Mouse (Mus musculus) embryonic facial prominence, embryonic 14.5 days (tissue): ENCODE measurements around the gene Tbc1d4. TPM values are rescaled to one million over a fixed set of nuclear protein-coding genes. Genes with fewer than 3 reads are reported as not detected.

ENCODE experiments used
- ATAC-seq: fragments of 200-750 bp; cut with Nextera tagmentation; 2 replicates; pipeline ENCODE4 v1.8.0; 2017; ENCODE audit warnings: low read depth, moderate number of reproducible peaks, moderate TSS enrichment
- DNase-seq: peaks from one replicate; pipeline ENCODE4 v3.0.0-alpha.2; 2015; ENCODE audit warnings: low spot score
- H3K27ac ChIP-seq: fragments of 300-500 bp; sonication (generic); replicated peaks from 2 replicates; pipeline ENCODE4 v1.5.1; 2014; ENCODE audit warnings: low read depth, mild to moderate bottlenecking, low read length, moderate library complexity
- H3K27me3 ChIP-seq: fragments of 300-500 bp; sonication (generic); replicated peaks from 2 replicates; pipeline ENCODE4 v1.6.1; 2014; ENCODE audit warnings: low read length; ENCODE audit not compliant: control insufficient read depth, insufficient read depth
- H3K36me3 ChIP-seq: fragments of 300-500 bp; sonication (generic); 2 replicates; pipeline ENCODE4 v1.6.1; 2014; ENCODE audit warnings: low read length, mixed read lengths; ENCODE audit not compliant: control insufficient read depth, insufficient read depth
- H3K4me1 ChIP-seq: fragments of 300-500 bp; sonication (generic); 2 replicates; pipeline ENCODE4 v1.6.1; 2014; ENCODE audit warnings: antibody characterized with exemption, low read length; ENCODE audit not compliant: control insufficient read depth, insufficient read depth
- H3K4me2 ChIP-seq: fragments of 300-500 bp; sonication (generic); 2 replicates; pipeline ENCODE4 v1.6.1; 2014; ENCODE audit warnings: low read depth, mild to moderate bottlenecking, low read length, moderate library complexity, mixed read lengths
- H3K4me3 ChIP-seq: fragments of 300-500 bp; sonication (generic); 2 replicates; pipeline ENCODE4 v1.5.1; 2014; ENCODE audit warnings: low read depth, mild to moderate bottlenecking, low read length
- H3K9ac ChIP-seq: fragments of 300-500 bp; sonication (generic); 2 replicates; pipeline ENCODE4 v1.6.1; 2014; ENCODE audit warnings: low read depth, mild to moderate bottlenecking, low read length, moderate library complexity, mixed read lengths
- H3K9me3 ChIP-seq: fragments of 300-500 bp; sonication (generic); 2 replicates; pipeline ENCODE4 v1.6.1; 2016; ENCODE audit warnings: low read length; ENCODE audit not compliant: control insufficient read depth
- WGBS: fragments of 180-500 bp; shearing (Covaris S2); extraction: QIAGEN DNeasy Blood & Tissue Kit; methylation state at CpG from one replicate; pipeline ENCODE4 v1.1.7; 2014; 5-methylcytosine and 5-hydroxymethylcytosine counted together
- polyA plus RNA-seq: library from polyadenylated mRNA; unstranded; fragments of >200 nt; fragmentation: Nextera tagmentation; extraction: Ambion mirVana; gene quantifications from 2 replicates; pipeline ENCODE4 v1.2.1, GENCODE M21; 2014

The Tbc1d4 gene
- polyA plus RNA-seq, 1 experiment from 2014 or later, result 17.3 TPM

DNA sequence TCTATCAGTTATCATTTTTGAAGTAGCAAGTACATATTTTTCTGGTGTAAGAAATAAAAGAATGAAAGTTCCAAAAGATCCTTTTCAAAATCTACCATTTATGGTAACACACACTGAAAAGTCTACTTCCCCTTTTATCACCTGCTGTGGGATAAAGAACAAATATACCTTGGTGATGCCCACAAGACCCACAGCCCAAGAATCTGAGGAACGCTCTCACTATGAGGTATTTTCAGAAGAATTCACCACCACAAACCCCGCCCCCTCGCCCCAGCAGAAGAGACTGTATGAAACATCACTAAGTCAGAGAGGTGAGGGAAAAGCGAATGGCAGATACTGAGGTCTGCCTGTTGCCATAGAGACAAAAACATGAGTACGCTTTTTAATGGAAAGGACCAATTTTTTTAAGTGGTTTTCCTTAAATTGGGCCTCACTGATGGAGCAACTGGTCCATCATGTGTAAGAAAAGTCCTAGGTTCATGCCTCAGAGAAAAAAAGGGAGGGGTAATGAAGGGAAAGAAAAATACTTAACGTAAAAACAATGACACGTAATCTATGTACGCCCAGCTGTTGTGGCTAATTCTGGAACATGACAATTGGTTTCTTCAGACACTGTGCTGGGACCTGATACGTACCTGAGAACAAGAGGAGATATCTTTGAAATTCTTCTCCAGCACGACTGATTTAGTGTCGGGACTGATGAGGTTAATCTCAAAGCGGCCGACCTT, 104.4 kb downstream of the Tbc1d4 start:
- Histone ChIP-seq H3K4me3 (no peak overlapping the region), H3K4me1 (0 out of 2 replicates have a peak, but pooled peaks cover 6% of the 10 kb centered on the region), H3K27ac (no peak overlapping the region), H3K27me3 (no peaks in the 10 kb centered on the region), H3K9ac (no peak overlapping the region), H3K4me2 (no peak overlapping the region), H3K9me3 (no peaks in the 10 kb centered on the region), H3K36me3 (no peaks in the 10 kb centered on the region)
- WGBS, result 87% methylated on average over 13 of the region's 13 CpGs
- no peak for DNase-seq
- no peak for ATAC-seq

DNA sequence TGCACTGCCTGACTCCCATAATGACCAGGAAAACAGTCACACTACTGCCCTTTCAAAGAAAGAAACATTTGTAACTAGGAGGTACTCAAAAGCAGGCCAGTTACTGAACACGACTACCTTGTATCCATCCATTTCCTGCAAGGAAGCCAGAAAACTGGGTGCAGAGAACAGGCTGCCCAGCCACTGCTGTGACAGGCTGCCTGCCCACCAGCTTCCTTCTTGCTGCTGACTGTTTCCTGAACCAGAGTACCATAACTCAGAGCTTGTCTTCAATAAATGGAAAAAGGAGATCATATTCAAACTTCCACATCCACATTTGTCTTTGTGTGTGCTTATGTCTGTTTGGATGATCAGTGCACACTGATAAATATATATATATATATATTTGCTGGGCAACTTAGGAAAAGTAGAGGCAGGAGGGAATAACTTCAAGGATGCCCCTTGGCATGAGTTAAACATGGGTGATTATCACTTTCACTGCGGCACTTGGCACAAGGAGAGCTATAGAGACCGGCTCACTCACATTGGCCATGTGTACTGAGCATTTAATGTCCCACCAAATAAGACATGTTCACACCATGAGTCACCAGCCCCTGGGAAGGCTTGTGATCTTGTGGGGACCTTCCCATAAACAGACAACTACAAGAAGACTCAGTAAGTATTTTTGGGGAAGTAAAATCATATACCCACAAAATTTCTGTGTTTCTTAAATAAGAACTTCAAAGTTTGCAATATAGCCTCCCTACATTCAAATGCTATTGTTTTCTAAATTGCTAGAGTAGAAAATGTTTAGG, 105.6 kb downstream of the Tbc1d4 start:
- no peak overlapping the region for H3K4me2 ChIP-seq
- no peak overlapping the region for H3K9ac ChIP-seq
- H3K9me3 ChIP-seq, result no peaks in the 10 kb centered on the region
- H3K36me3 ChIP-seq, result no peaks in the 10 kb centered on the region
- H3K4me1 ChIP-seq, result 0 out of 2 replicates have a peak, but pooled peaks cover 4% of the 10 kb centered on the region
- no peak overlapping the region for H3K4me3 ChIP-seq
- H3K27me3 ChIP-seq, result no peaks in the 10 kb centered on the region
- H3K27ac ChIP-seq, result no peak overlapping the region
- DNase-seq, result no peak
- 81% methylated on average over 3 of the region's 3 CpGs for WGBS
- ATAC-seq, result no peak

DNA sequence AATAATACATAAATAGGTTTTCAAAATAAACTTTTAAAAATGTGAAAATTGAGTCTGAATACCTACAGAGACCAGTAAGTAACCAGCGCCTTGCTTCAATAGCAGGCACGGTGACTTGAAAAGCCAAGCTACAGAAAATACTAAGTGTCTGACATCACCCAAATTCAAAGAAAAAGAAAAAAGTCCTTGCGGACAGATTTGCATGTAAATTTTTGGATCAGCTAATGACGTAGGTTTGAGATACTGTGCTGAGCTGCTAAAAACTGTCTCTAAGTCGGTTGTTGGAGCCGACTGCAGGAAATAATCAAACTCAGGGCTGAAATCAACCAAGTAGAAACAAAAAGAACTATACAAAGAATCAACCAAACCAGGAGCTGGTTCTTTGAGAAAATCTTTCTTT, 107.1 kb downstream of the Tbc1d4 start:
- Histone ChIP-seq H3K9me3 (no peaks in the 10 kb centered on the region), H3K36me3 (no peaks in the 10 kb centered on the region), H3K27me3 (no peaks in the 10 kb centered on the region), H3K4me1 (no peaks in the 10 kb centered on the region), H3K4me2 (no peak overlapping the region), H3K4me3 (no peak overlapping the region), H3K9ac (no peak overlapping the region), H3K27ac (no peak overlapping the region)
- WGBS, result 86% methylated on average over 6 of the region's 6 CpGs
- DNase-seq (no peak), ATAC-seq (no peak)

DNA sequence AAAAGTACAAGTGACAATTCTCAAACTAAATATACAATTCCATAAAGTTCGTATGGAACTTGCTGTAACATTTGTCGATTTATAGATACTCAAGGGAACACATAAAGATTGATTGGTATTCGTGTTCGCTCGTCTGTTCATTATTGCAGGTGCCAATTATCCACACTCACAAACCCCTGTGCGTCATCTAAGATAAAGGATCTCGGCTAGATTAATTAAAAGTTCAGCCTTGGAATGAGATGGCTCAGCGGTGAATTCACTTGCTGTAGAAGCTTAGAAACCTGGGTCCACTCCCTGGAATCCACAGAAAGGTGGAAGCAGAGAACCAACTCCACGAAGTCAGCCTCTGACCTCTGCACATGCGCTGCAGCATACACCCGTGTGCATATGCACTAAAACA, 107.5 kb downstream of the Tbc1d4 start:
- Histone ChIP-seq H3K27ac (no peak overlapping the region), H3K36me3 (no peaks in the 10 kb centered on the region), H3K9me3 (no peaks in the 10 kb centered on the region), H3K4me3 (no peak overlapping the region), H3K4me2 (no peak overlapping the region), H3K9ac (no peak overlapping the region), H3K4me1 (no peaks in the 10 kb centered on the region), H3K27me3 (no peaks in the 10 kb centered on the region)
- ATAC-seq, result no peak
- no peak for DNase-seq
- 84% methylated on average over 11 of the region's 11 CpGs for WGBS

DNA sequence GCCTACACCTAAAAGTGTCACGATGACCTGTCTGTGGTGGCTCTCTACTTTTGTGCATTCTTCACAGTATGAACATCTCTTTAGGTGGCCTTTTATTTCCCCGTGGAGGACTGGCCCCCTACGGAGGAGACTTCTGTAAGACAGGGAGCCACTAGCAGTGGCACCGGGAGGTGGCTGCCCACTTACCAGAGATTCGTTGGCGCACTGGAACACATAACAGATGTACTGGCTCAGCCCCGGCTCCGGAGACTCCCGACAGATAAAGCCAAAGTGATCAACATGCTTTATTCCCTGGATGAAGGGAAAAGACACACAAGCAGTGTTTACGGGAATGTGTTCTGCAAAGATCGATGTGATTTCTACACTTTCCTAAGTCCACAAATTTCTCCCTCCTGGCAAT, 108.2 kb downstream of the Tbc1d4 start:
- Histone ChIP-seq H3K4me3 (no peak overlapping the region), H3K27me3 (no peaks in the 10 kb centered on the region), H3K9ac (no peak overlapping the region), H3K4me1 (no peaks in the 10 kb centered on the region), H3K4me2 (no peak overlapping the region), H3K36me3 (no peaks in the 10 kb centered on the region), H3K27ac (no peak overlapping the region), H3K9me3 (no peaks in the 10 kb centered on the region)
- no peak for DNase-seq
- ATAC-seq, result no peak
- WGBS, result 76% methylated on average over 11 of the region's 11 CpGs

DNA sequence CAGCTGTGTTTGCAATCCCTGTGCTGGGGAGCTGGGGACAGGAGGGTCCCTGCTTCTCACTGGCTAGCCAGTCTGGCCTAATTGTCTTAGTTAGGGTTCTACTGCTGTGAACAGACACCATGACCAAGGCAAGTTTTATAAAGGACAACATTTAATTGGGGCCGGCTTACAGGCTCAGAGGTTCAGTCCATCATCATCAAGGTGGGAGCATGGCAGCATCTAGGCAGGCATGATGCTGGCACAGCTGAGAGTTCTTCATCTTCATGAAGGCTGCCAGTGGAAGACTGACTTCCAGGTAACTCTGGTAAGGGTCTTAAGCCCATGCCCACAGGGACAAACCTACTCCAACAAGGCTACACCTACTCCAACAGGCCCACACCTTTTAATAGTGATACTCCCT, 109.2 kb downstream of the Tbc1d4 start:
- Histone ChIP-seq H3K4me3 (no peak overlapping the region), H3K9ac (no peak overlapping the region), H3K9me3 (no peaks in the 10 kb centered on the region), H3K27me3 (no peaks in the 10 kb centered on the region), H3K4me2 (no peak overlapping the region), H3K27ac (no peak overlapping the region), H3K4me1 (no peaks in the 10 kb centered on the region), H3K36me3 (no peaks in the 10 kb centered on the region)
- ATAC-seq (no peak), DNase-seq (no peak)
- 100% methylated on average over 1 of the region's 1 CpGs for WGBS

DNA sequence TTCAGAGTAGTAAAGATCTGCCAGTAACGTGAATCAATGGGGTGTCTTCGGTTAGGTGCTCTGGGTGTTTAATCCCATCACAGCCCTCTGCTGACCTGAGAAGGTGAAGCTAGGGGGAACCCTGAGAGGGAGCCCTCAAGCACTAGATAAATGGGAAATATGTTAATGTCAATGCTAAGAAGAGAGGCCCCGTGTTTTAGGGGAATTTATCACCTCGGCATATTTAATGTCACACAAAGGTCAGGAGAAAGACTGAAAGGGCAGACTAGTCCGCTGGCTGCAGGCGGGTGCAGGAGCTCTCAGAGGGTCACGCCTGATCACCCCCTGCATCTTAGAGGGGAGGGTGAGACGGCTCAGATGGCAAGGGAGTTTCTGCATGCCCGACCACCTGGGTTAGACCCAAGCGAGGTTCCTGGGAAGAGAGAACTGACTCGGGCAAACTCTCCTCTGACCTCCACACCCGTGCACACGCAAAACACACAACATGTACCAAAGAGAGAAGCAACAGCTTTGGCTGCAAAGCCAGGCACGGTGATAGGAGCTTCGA, 120.7 kb downstream of the Tbc1d4 start:
- WGBS, result 66% methylated on average over 15 of the region's 15 CpGs
- ATAC-seq (no peak), DNase-seq (no peak)
- H3K27me3 ChIP-seq, result no peaks in the 10 kb centered on the region
- no peaks in the 10 kb centered on the region for H3K4me1 ChIP-seq
- no peak overlapping the region for H3K27ac ChIP-seq
- no peaks in the 10 kb centered on the region for H3K36me3 ChIP-seq
- H3K4me3 ChIP-seq, result no peak overlapping the region
- no peak overlapping the region for H3K9ac ChIP-seq
- no peak overlapping the region for H3K4me2 ChIP-seq
- no peaks in the 10 kb centered on the region for H3K9me3 ChIP-seq

DNA sequence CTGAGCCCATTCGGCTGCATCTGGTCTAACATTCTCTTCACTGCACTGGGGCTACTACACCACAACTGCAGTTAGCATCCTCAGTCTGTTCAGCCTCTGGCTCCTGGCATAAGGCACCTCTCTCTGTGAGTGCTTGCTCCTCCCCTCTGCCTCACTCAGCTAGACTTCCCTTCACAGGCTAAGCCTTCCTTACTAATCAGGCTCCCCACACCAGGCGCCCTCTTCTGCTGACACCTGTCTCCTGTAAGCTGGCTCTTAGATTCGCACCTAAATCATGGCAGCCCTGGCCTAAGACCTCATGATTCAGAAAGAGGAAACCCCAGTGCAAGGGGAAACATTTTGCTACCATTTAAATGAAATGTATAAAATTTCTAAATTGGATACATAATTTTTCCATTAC, 122.4 kb downstream of the Tbc1d4 start:
- no peak overlapping the region for H3K4me2 ChIP-seq
- no peak overlapping the region for H3K9ac ChIP-seq
- DNase-seq (no peak), ATAC-seq (no peak)
- 62% methylated on average over 3 of the region's 3 CpGs for WGBS
- no peaks in the 10 kb centered on the region for H3K4me1 ChIP-seq
- no peak overlapping the region for H3K27ac ChIP-seq
- H3K27me3 ChIP-seq, result no peaks in the 10 kb centered on the region
- H3K9me3 ChIP-seq, result no peaks in the 10 kb centered on the region
- no peak overlapping the region for H3K4me3 ChIP-seq
- H3K36me3 ChIP-seq, result no peaks in the 10 kb centered on the region
